Mouse (Mus musculus): Measurements from ENCODE around the gene Nubp1. TPM values are rescaled to one million over a fixed set of nuclear protein-coding genes. Genes with fewer than 3 reads are reported as not detected.

The Nubp1 gene
- polyA plus RNA-seq, 1 experiment from 2014 or later = 80.5 TPM

DNA sequence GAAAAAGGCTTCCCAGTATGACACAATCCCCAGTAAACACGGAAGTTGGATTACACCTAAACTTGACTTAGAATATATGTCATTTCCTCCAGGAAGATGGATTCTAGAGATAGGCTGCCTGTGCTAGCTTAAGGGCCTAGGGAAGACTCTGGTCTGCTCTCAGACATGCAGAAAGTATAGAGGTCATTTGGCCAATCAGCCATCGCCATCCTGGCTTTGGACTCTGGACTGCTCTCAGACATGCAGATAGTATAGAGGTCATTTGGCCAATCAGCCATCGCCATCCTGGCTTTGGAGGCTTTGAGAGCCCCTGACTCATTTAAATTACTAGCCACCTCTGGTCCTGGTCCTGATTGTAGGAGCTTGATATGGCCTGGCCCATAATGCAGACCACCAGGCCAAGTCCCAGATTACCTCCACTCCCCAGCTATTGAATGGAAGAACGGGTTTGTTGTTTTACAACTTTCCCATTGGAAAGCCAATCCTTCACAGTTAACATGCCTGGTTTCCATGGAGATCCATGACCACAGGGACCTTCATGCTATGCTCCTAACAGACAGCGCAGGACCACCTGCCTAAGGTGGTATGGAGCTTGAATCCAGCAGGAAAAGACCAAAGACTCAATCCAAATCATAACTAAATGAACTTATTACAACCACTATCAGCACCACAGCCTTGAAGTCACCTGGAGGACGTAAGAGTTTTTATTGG, 42.3 kb downstream of the Nubp1 start:
- 86% methylated on average over 6 of the region's 6 CpGs for WGBS
- H3K27me3 ChIP-seq (ENCODE audit: low read depth, poor library complexity, severe bottlenecking) = no peaks in the 10 kb centered on the region
- H3K4me1 ChIP-seq = 0 out of 2 replicates have a peak, but pooled peaks cover 2% of the 10 kb centered on the region
- H3K27ac ChIP-seq (replicated peaks) = no peak overlapping the region
- no peaks in the 10 kb centered on the region for H3K36me3 ChIP-seq
- no peak overlapping the region for H3K4me3 ChIP-seq
- H3K9me3 ChIP-seq (replicated peaks) = no peaks in the 10 kb centered on the region
- no peak for DNase-seq (ENCODE audit: low spot score)

GRCm38 (mm10) chr16:10454583-10454974, 42.8 kb downstream of the Nubp1 start:
- no peaks in the 10 kb centered on the region for H3K36me3 ChIP-seq
- H3K4me3 ChIP-seq = no peak overlapping the region
- no peaks in the 10 kb centered on the region for H3K9me3 ChIP-seq (replicated peaks)
- H3K4me1 ChIP-seq = 0 out of 2 replicates have a peak, but pooled peaks cover 2% of the 10 kb centered on the region
- no peaks in the 10 kb centered on the region for H3K27me3 ChIP-seq (ENCODE audit: low read depth, poor library complexity, severe bottlenecking)
- no peak for DNase-seq (ENCODE audit: low spot score)
- 61% methylated on average over 3 of the region's 3 CpGs for WGBS
- H3K27ac ChIP-seq (replicated peaks) = no peak overlapping the region

DNA sequence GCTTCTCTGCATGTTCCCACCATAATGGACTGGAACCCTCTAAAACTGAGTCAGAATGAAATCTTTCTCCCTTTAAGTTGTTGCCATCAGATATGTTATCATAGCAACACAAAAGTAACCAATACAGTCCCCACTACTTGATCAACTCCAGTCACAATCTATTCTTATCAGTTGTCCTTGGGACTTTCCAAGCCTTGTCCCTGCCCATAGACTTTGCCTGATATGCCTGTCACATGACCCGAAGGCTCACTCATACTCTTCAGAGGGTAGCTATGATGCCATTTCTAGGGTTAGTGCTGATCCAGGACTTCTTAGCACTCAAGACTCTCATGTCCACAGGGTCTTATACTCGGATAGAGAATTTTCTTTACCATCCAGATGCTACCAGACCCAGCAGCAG, 48.4 kb downstream of the Nubp1 start:
- H3K9me3 ChIP-seq (replicated peaks) = no peaks in the 10 kb centered on the region
- no peak overlapping the region for H3K27ac ChIP-seq (replicated peaks)
- no peaks in the 10 kb centered on the region for H3K36me3 ChIP-seq
- no peak overlapping the region for H3K4me3 ChIP-seq
- no peaks in the 10 kb centered on the region for H3K27me3 ChIP-seq (ENCODE audit: low read depth, poor library complexity, severe bottlenecking)
- 82% methylated on average over 2 of the region's 2 CpGs for WGBS
- 0 out of 2 replicates have a peak, but pooled peaks cover 2% of the 10 kb centered on the region for H3K4me1 ChIP-seq
- DNase-seq (ENCODE audit: low spot score) = no peak

DNA sequence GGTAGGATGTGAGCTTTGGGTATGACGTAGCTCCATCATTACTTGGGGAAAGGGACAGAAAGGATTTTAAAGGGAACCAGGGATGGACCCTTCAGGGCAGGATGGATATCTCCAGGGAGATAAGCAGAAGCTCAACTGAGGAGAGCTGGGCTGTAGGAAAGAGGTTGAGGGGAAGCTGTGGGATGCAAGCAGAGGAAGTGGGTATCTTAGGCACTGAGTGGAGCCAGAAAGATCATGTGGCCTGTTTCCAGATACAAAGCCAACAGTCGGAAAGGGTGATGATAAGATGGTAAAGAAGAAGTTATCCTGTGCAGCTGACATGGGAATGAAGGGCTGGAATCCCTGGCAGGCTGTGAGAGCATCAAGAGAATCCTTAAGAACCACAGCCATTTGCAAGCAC, 49.4 kb downstream of the Nubp1 start:
- no peaks in the 10 kb centered on the region for H3K4me1 ChIP-seq
- H3K27me3 ChIP-seq (ENCODE audit: low read depth, poor library complexity, severe bottlenecking) = no peaks in the 10 kb centered on the region
- no peak overlapping the region for H3K4me3 ChIP-seq
- 80% methylated on average over 2 of the region's 2 CpGs for WGBS
- H3K36me3 ChIP-seq = no peaks in the 10 kb centered on the region
- no peak overlapping the region for H3K27ac ChIP-seq (replicated peaks)
- DNase-seq (ENCODE audit: low spot score) = no peak
- H3K9me3 ChIP-seq (replicated peaks) = no peaks in the 10 kb centered on the region

DNA sequence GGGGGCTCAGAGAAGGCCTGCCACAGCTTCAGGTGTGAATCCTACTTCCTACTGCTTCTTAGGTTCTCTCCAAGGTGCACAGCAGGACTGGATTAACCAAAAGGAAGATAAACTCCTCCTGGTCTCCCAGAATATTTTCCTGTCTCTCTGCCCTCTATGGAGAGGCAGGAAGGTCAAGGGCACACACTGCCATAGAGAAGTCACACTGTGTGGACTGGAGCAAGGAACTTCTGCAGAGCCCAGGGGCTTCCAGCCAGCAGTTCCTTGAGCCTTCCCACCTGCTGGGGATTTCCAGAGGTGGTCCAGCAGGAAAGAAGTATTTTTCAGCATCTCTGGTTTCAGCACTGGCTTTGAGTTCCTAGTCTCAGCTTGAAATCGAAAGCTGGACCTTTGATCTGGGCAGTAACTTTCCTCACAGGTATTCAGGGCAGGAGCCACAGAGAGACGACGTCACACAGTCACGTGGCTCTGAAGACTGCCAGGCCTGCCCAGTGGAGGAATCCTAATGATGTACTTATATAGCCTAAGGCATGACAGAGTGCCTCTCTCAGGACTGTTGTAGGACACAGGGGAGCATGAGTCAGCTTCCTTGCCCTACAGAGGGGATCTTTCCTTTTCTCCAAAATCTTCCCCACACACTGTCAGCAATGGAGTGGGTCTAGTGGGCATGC, 53.4 kb downstream of the Nubp1 start:
- no peak for DNase-seq (ENCODE audit: low spot score)
- Histone ChIP-seq H3K9me3 (replicated peaks) (no peaks in the 10 kb centered on the region), H3K4me3 (no peak overlapping the region), H3K4me1 (no peaks in the 10 kb centered on the region), H3K27me3 (ENCODE audit: low read depth, poor library complexity, severe bottlenecking) (no peaks in the 10 kb centered on the region), H3K36me3 (no peaks in the 10 kb centered on the region), H3K27ac (replicated peaks) (no peak overlapping the region)
- WGBS = 42% methylated on average over 4 of the region's 4 CpGs

DNA sequence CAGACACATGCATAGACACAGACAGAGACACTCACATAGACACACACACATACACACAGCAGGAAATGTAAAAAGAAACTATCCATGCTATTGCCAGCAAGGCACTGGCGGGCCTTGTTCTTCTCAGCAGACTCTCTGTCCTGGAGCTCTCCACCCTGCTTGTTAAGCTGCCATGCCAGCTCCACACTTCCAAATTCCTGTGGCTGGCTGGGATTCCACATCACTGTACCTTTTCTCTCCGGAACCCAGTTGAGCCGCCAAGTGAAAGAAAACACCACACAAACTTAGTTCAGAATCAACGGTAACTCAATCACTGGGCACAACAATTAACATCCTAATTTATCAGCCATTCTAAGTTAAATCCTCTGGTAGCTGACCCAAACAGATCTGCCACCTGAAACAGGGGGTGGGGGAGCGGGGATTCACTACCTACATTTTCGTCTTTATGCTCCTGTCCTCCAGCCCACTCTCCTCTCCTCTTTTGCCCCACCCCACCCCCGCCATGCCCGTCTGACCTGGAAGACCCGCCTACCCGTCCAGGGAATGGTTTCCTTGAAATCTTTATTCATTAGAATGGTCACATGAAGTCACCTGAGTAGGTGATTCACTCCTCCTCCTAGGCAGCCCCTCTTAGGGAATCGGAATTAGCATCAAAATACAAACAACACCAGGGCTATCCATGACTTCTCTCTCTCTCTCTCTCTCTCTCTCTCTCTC, 55.8 kb downstream of the Nubp1 start:
- H3K27me3 ChIP-seq (ENCODE audit: low read depth, poor library complexity, severe bottlenecking) = no peaks in the 10 kb centered on the region
- H3K4me1 ChIP-seq = no peaks in the 10 kb centered on the region
- H3K4me3 ChIP-seq = no peak overlapping the region
- no peaks in the 10 kb centered on the region for H3K9me3 ChIP-seq (replicated peaks)
- WGBS = 37% methylated on average over 11 of the region's 11 CpGs
- DNase-seq (ENCODE audit: low spot score) = no peak
- H3K36me3 ChIP-seq = no peaks in the 10 kb centered on the region
- H3K27ac ChIP-seq (replicated peaks) = no peak overlapping the region

- WGBS = 73% methylated on average over 1 of the region's 1 CpGs
- Histone ChIP-seq H3K4me3 (no peak overlapping the region), H3K36me3 (no peaks in the 10 kb centered on the region), H3K9me3 (replicated peaks) (no peaks in the 10 kb centered on the region), H3K27ac (replicated peaks) (no peak overlapping the region), H3K4me1 (no peaks in the 10 kb centered on the region), H3K27me3 (ENCODE audit: low read depth, poor library complexity, severe bottlenecking) (no peaks in the 10 kb centered on the region)
- no peak for DNase-seq (ENCODE audit: low spot score)
These were observed 56.5 kb downstream of the Nubp1 start for GRCm38 (mm10) chr16:10468201-10468600.

DNA sequence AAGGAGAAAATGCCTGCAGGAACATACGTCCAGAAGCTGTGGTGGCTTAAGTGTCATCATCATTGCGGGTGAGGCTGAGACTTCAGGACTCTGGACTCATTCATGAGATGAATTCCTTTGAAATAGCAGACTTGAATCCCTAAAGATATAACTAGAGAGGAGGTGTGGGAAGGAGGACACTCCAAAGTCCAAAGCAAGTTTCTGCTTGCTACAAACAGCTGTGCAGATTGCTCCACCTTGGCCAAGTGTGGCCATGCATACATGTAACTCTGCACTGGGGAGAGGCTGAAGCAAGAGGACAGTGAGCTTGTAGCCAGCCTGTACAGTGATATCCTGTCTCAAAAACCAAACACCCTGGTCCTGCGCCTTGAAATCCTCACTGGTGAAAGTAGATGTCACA, 60.2 kb downstream of the Nubp1 start:
- Histone ChIP-seq H3K4me1 (no peaks in the 10 kb centered on the region), H3K4me3 (no peak overlapping the region), H3K27ac (replicated peaks) (no peak overlapping the region), H3K9me3 (replicated peaks) (no peaks in the 10 kb centered on the region), H3K36me3 (no peaks in the 10 kb centered on the region), H3K27me3 (ENCODE audit: low read depth, poor library complexity, severe bottlenecking) (no peaks in the 10 kb centered on the region)
- WGBS = 94% methylated on average over 3 of the region's 3 CpGs
- DNase-seq (ENCODE audit: low spot score) = no peak

Other genes starting within 250 kb of the Nubp1 start
- gene Rpl39l, start 241.7 kb upstream of the Nubp1 start, polyA plus RNA-seq (2016; fragmentation: Nextera tagmentation; extraction: Ambion mirVana) = 0.27 and 0.31 TPM in 2 replicates
- gene Atf7ip2, start 219.2 kb upstream of the Nubp1 start, polyA plus RNA-seq (2016; fragmentation: Nextera tagmentation; extraction: Ambion mirVana) = 0.72 and 0.95 TPM in 2 replicates
- gene Emp2, start 98.0 kb upstream of the Nubp1 start, polyA plus RNA-seq (2016; fragmentation: Nextera tagmentation; extraction: Ambion mirVana) = 3.3 and 4.8 TPM in 2 replicates
- not detected in 2 replicates for gene Tekt5, start 16.5 kb upstream of the Nubp1 start, polyA plus RNA-seq (2016; fragmentation: Nextera tagmentation; extraction: Ambion mirVana)
- 22.9 and 27.5 TPM in 2 replicates for gene Tvp23a, start 35.4 kb downstream of the Nubp1 start, polyA plus RNA-seq (2016; fragmentation: Nextera tagmentation; extraction: Ambion mirVana)
- 0.16 and 0.22 TPM in 2 replicates for gene Ciita, start 68.1 kb downstream of the Nubp1 start, polyA plus RNA-seq (2016; fragmentation: Nextera tagmentation; extraction: Ambion mirVana)
- 15.6 and 17.4 TPM in 2 replicates for gene Dexi, start 131.1 kb downstream of the Nubp1 start, polyA plus RNA-seq (2016; fragmentation: Nextera tagmentation; extraction: Ambion mirVana)
- 27.2 and 30.8 TPM in 2 replicates for gene Clec16a, start 133.4 kb downstream of the Nubp1 start, polyA plus RNA-seq (2016; fragmentation: Nextera tagmentation; extraction: Ambion mirVana)

Data from midbrain, embryonic 10.5 days (tissue).